24 mouse cellular contexts compared by ENCODE assay signal in genomic region chr19:56665972-56666371, GRCm38 (mm10). TPM values are rescaled to one million over a fixed set of nuclear protein-coding genes. Genes with fewer than 3 reads are reported as not detected.
DNase-seq lines count a peak whose midpoint lies in the region; ATAC-seq and TF ChIP-seq lines count a peak whose summit lies in the region.
"Had no signal": no experiment of that assay in that cellular context is flagged by ENCODE, and none has a peak within 500 bp of the region (broad histone marks: within the 10 kb centered on the region; RNA-seq: fewer than 3 reads in every experiment).

No protein-coding gene starts in this region.

- H3K4me1 ChIP-seq in lung, postnatal 0 days (ENCODE audit: insufficient read depth, low read depth, low read length) = peaks cover 12% of the 10 kb centered on the region
- H3K4me1 ChIP-seq in testis, adult 2 months (ENCODE audit: control insufficient read depth, insufficient read depth, low read length) = no peaks in the 10 kb centered on the region
- no peaks in the 10 kb centered on the region; the same call in 1 of the 2 replicates for H3K4me1 ChIP-seq in embryonic fibroblast, embryonic 13.5 days (ENCODE audit: control insufficient read depth, insufficient read depth, low read length)
- H3K4me1 ChIP-seq: forebrain, embryonic 15.5 days; intestine, embryonic 15.5 days had no signal

- no peak overlapping the region for H3K4me3 ChIP-seq in lung, postnatal 0 days (ENCODE audit: low read depth, low read length)
- peak overlapping the region; percentile 57; the same call in 1 of the 2 replicates for H3K4me3 ChIP-seq in testis, adult 2 months (ENCODE audit: control insufficient read depth, low read depth, low read length)
- no peak overlapping the region for H3K4me3 ChIP-seq in embryonic fibroblast, embryonic 13.5 days (ENCODE audit: insufficient read depth, low read length)
- H3K4me3 ChIP-seq: embryonic facial prominence, embryonic 15.5 days; forebrain, embryonic 15.5 days; heart, embryonic 15.5 days; intestine, embryonic 15.5 days had no signal

- ATAC-seq in lung, postnatal 0 days = peak; percentile 62
- ATAC-seq in frontal cortex, adult (ENCODE audit: low TSS enrichment) = no peak
- ATAC-seq: activated CD4-positive, CD25-positive, alpha-beta regulatory T cell, adult 4 months; CD4-positive, CD25-positive, alpha-beta regulatory T cell, adult 4 months; forebrain, embryonic 15.5 days; intestine, embryonic 15.5 days had no signal

- no peaks in the 10 kb centered on the region for H3K36me3 ChIP-seq in lung, postnatal 0 days (ENCODE audit: insufficient read depth, low read length)
- no peaks in the 10 kb centered on the region for H3K36me3 ChIP-seq in testis, adult 2 months (ENCODE audit: control insufficient read depth, insufficient read depth, low read length)
- H3K36me3 ChIP-seq: embryonic facial prominence, embryonic 15.5 days; forebrain, embryonic 15.5 days; G1E; heart, embryonic 15.5 days; intestine, embryonic 15.5 days had no signal

- no peak overlapping the region for H3K9ac ChIP-seq in lung, postnatal 0 days (replicated peaks; ENCODE audit: low read depth)
- H3K9ac ChIP-seq: embryonic facial prominence, embryonic 15.5 days; forebrain, embryonic 15.5 days; heart, embryonic 15.5 days; hindbrain, embryonic 14.5 days; intestine, embryonic 15.5 days had no signal

- TF ChIP-seq CTCF in lung, postnatal 0 days (IDR thresholded peaks at IDR 0.05) = no peak
- no peak for TF ChIP-seq CTCF in testis, adult 2 months (IDR thresholded peaks at IDR 0.05; ENCODE audit: control insufficient read depth, insufficient read depth, insufficient replicate concordance, low read depth, low read length)
- no peak for TF ChIP-seq CTCF in embryonic fibroblast, embryonic 13.5 days (IDR thresholded peaks at IDR 0.05; ENCODE audit: borderline replicate concordance, insufficient read depth, low read length)

- H3K9me3 ChIP-seq in lung, postnatal 0 days (ENCODE audit: low read length) = no peaks in the 10 kb centered on the region
- H3K9me3 ChIP-seq: embryonic facial prominence, embryonic 15.5 days; forebrain, embryonic 15.5 days; G1E; heart, embryonic 15.5 days; intestine, embryonic 15.5 days had no signal

- 67% methylated on average over 1 of the region's 1 CpGs for WGBS in lung, postnatal 0 days

- TF ChIP-seq POLR2A in testis, adult 2 months (IDR thresholded peaks at IDR 0.05; ENCODE audit: control insufficient read depth, low read depth, low read length) = no peak
- TF ChIP-seq POLR2A in embryonic fibroblast, embryonic 13.5 days (IDR thresholded peaks at IDR 0.05; ENCODE audit: low read depth, low read length) = no peak

- no peak overlapping the region for H3K4me2 ChIP-seq in lung, postnatal 0 days (replicated peaks; ENCODE audit: low read depth, low read length)
- H3K4me2 ChIP-seq: embryonic facial prominence, embryonic 15.5 days; forebrain, embryonic 15.5 days; heart, embryonic 11.5 days; heart, embryonic 15.5 days; hindbrain, embryonic 14.5 days; intestine, embryonic 15.5 days had no signal

- no peaks in the 10 kb centered on the region for H3K27me3 ChIP-seq in lung, postnatal 0 days (replicated peaks; ENCODE audit: insufficient read depth, low read length)
- H3K27me3 ChIP-seq in testis, adult 2 months (ENCODE audit: control insufficient read depth, insufficient read depth, low read length) = no peaks in the 10 kb centered on the region
- H3K27me3 ChIP-seq: embryonic facial prominence, embryonic 15.5 days; forebrain, embryonic 15.5 days; heart, embryonic 15.5 days; intestine, embryonic 15.5 days had no signal

- H3K27ac ChIP-seq in lung, postnatal 0 days (ENCODE audit: low read length) = peak overlapping the region; percentile 75; the same call in 1 of the 2 replicates
- no peak overlapping the region for H3K27ac ChIP-seq in testis, adult 2 months (ENCODE audit: control insufficient read depth, insufficient read depth, low read depth, low read length)
- peak overlapping the region; percentile 9; the same call in 1 of the 2 replicates for H3K27ac ChIP-seq in embryonic fibroblast, embryonic 13.5 days (ENCODE audit: insufficient read depth, low read length)
- H3K27ac ChIP-seq: embryonic facial prominence, embryonic 15.5 days; forebrain, embryonic 15.5 days; heart, embryonic 15.5 days; hindbrain, embryonic 14.5 days; intestine, embryonic 15.5 days had no signal

- peak; percentile 91 for TF ChIP-seq EP300 in lung, postnatal 0 days (IDR thresholded peaks at IDR 0.05)

- DNase-seq in lung, postnatal 0 days (ENCODE audit: low spot score) = peak; percentile 51
- no peak for DNase-seq in lung, postnatal 14 days
- DNase-seq in testis, postnatal 14 days (ENCODE audit: low spot score) = no peak
- no peak for DNase-seq in c-Kit-positive CD71-positive TER-119-positive erythroid progenitor cells, embryonic 14.5 days (ENCODE audit: low spot score)
- DNase-seq: adrenal gland, postnatal 14 days; B cell, adult 2 months; cerebellum, adult 18-20 months; cerebellum, adult 9-11 months; embryo, embryonic 11 days; gastrocnemius, postnatal 10 days; heart, adult 18-20 months; heart, postnatal 14 days had no signal

RNA-seq across cellular contexts. Expression of gene Adrb1, which starts 56.0 kb away (rescaled TPM):
- 12.6 and 14.7 TPM in 2 replicates for polyA plus RNA-seq in lung, postnatal 0 days (2015; fragmentation: Nextera tagmentation; extraction: Ambion mirVana)
- polyA plus RNA-seq in testis, adult 2 months (2012; rRNA removed) = 1.2 and 1.4 TPM in 2 replicates
- polyA plus RNA-seq in embryonic fibroblast, embryonic 13.5 days (2011; ENCODE audit: insufficient read length, low read depth, missing spikeins) = 1.3 and 1.6 TPM in 2 replicates
- polyA plus RNA-seq: activated CD4-positive, CD25-positive, alpha-beta regulatory T cell, adult 4 months; CD4-positive, CD25-positive, alpha-beta regulatory T cell, adult 4 months; G1E had no signal
